Mouse (Mus musculus): ENCODE measurements around the gene Tbxas1. TPM values are rescaled to one million over a fixed set of nuclear protein-coding genes. Genes with fewer than 3 reads are reported as not detected.

The Tbxas1 gene
- polyA plus RNA-seq, 1 experiment, result 1.2 TPM

- 81% methylated on average over 4 of the region's 4 CpGs for WGBS
- peaks cover 4% of the 10 kb centered on the region for H3K4me1 ChIP-seq (ENCODE audit: control insufficient read depth, insufficient read depth, low read length)
- no peak overlapping the region for H3K4me3 ChIP-seq (replicated peaks; ENCODE audit: insufficient read depth, low read depth, low read length)
- no peak for TF ChIP-seq POLR2A (IDR thresholded peaks at IDR 0.05; ENCODE audit: borderline replicate concordance, insufficient read depth, low read length)
- TF ChIP-seq CTCF (IDR thresholded peaks at IDR 0.05; ENCODE audit: borderline replicate concordance, insufficient read depth, low read depth, low read length), result no peak
- H3K27me3 ChIP-seq (ENCODE audit: control insufficient read depth, insufficient read depth, low read length), result no peaks in the 10 kb centered on the region; the same call in 1 of the 2 replicates
- no peak overlapping the region for H3K27ac ChIP-seq (ENCODE audit: insufficient read depth, low read length)
- no peak for DNase-seq
These were observed 75.1 kb downstream of the Tbxas1 start for GRCm38 (mm10) chr6:38950341-38950740.

GRCm38 (mm10) chr6:38950838-38951237 is 75.6 kb downstream of the Tbxas1 start:
- no peaks in the 10 kb centered on the region; the same call in 1 of the 2 replicates for H3K27me3 ChIP-seq (ENCODE audit: control insufficient read depth, insufficient read depth, low read length)
- no peak overlapping the region for H3K27ac ChIP-seq (ENCODE audit: insufficient read depth, low read length)
- peaks cover 4% of the 10 kb centered on the region for H3K4me1 ChIP-seq (ENCODE audit: control insufficient read depth, insufficient read depth, low read length)
- TF ChIP-seq CTCF (IDR thresholded peaks at IDR 0.05; ENCODE audit: borderline replicate concordance, insufficient read depth, low read depth, low read length) (no peak), POLR2A (IDR thresholded peaks at IDR 0.05; ENCODE audit: borderline replicate concordance, insufficient read depth, low read length) (no peak)
- DNase-seq, result no peak
- WGBS, result 82% methylated on average over 3 of the region's 3 CpGs
- H3K4me3 ChIP-seq (replicated peaks; ENCODE audit: insufficient read depth, low read depth, low read length), result no peak overlapping the region

DNA sequence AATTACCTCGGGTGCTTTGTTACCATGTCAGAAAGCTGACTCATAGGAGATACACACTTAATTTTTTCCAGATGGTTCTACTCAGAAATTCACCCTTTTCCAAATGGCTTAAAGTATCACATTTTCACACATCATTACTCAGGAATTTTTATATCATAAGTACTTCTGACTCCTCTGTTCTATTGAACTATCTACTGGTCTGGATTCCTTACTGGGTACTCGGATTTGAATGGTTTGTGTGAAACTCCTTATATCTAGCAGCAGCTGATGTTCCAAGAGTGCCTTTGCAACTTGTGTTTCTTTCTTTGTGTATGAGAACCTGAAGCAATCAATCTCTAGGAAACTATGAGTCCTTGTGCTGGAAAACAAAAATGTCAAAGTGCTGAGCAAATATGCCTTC is 81.4 kb downstream of the Tbxas1 start:
- WGBS, result 87% methylated on average over 2 of the region's 2 CpGs
- H3K27me3 ChIP-seq (ENCODE audit: control insufficient read depth, insufficient read depth, low read length), result no peaks in the 10 kb centered on the region
- no peak for DNase-seq
- TF ChIP-seq CTCF (IDR thresholded peaks at IDR 0.05; ENCODE audit: borderline replicate concordance, insufficient read depth, low read depth, low read length) (no peak), POLR2A (IDR thresholded peaks at IDR 0.05; ENCODE audit: borderline replicate concordance, insufficient read depth, low read length) (no peak)
- no peak overlapping the region for H3K27ac ChIP-seq (ENCODE audit: insufficient read depth, low read length)
- H3K4me3 ChIP-seq (replicated peaks; ENCODE audit: insufficient read depth, low read depth, low read length), result no peak overlapping the region
- peaks cover 9% of the 10 kb centered on the region for H3K4me1 ChIP-seq (ENCODE audit: control insufficient read depth, insufficient read depth, low read length)

DNA sequence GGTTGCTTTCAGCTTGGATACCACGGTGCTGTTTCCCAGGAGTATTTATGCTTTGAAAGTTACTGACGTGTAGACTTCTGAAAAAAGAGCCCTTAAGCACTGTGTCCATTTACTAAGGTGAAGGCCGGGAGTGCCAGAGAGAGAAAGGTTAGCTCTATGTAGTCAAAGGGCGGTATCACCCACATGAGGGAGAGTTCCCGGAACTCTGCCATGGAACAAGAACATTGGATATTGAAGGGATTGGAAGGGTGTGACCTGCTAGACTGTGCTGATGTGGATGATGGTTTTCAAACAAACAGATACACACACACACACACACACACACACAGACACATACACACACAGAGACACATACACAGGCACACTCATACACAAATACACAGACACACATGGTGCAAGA is 82.0 kb downstream of the Tbxas1 start:
- H3K4me3 ChIP-seq (replicated peaks; ENCODE audit: insufficient read depth, low read depth, low read length), result no peak overlapping the region
- WGBS, result 89% methylated on average over 5 of the region's 5 CpGs
- H3K27me3 ChIP-seq (ENCODE audit: control insufficient read depth, insufficient read depth, low read length), result no peaks in the 10 kb centered on the region
- no peak for TF ChIP-seq CTCF (IDR thresholded peaks at IDR 0.05; ENCODE audit: borderline replicate concordance, insufficient read depth, low read depth, low read length)
- no peak for TF ChIP-seq POLR2A (IDR thresholded peaks at IDR 0.05; ENCODE audit: borderline replicate concordance, insufficient read depth, low read length)
- H3K4me1 ChIP-seq (ENCODE audit: control insufficient read depth, insufficient read depth, low read length), result peaks cover 9% of the 10 kb centered on the region
- no peak for DNase-seq
- H3K27ac ChIP-seq (ENCODE audit: insufficient read depth, low read length), result no peak overlapping the region

GRCm38 (mm10) chr6:38959502-38959901 is 84.3 kb downstream of the Tbxas1 start:
- peaks cover 9% of the 10 kb centered on the region for H3K4me1 ChIP-seq (ENCODE audit: control insufficient read depth, insufficient read depth, low read length)
- H3K4me3 ChIP-seq (replicated peaks; ENCODE audit: insufficient read depth, low read depth, low read length), result no peak overlapping the region
- TF ChIP-seq CTCF (IDR thresholded peaks at IDR 0.05; ENCODE audit: borderline replicate concordance, insufficient read depth, low read depth, low read length), result no peak
- no peak for TF ChIP-seq POLR2A (IDR thresholded peaks at IDR 0.05; ENCODE audit: borderline replicate concordance, insufficient read depth, low read length)
- H3K27ac ChIP-seq (ENCODE audit: insufficient read depth, low read length), result no peak overlapping the region
- 94% methylated on average over 9 of the region's 9 CpGs for WGBS
- H3K27me3 ChIP-seq (ENCODE audit: control insufficient read depth, insufficient read depth, low read length), result no peaks in the 10 kb centered on the region
- no peak for DNase-seq

GRCm38 (mm10) chr6:38960367-38960766 is 85.2 kb downstream of the Tbxas1 start:
- H3K4me1 ChIP-seq (ENCODE audit: control insufficient read depth, insufficient read depth, low read length), result peaks cover 9% of the 10 kb centered on the region
- H3K4me3 ChIP-seq (replicated peaks; ENCODE audit: insufficient read depth, low read depth, low read length), result no peak overlapping the region
- WGBS, result 73% methylated on average over 3 of the region's 3 CpGs
- no peaks in the 10 kb centered on the region for H3K27me3 ChIP-seq (ENCODE audit: control insufficient read depth, insufficient read depth, low read length)
- DNase-seq, result peak; percentile 40 to 46
- TF ChIP-seq CTCF (IDR thresholded peaks at IDR 0.05; ENCODE audit: borderline replicate concordance, insufficient read depth, low read depth, low read length) (no peak), POLR2A (IDR thresholded peaks at IDR 0.05; ENCODE audit: borderline replicate concordance, insufficient read depth, low read length) (no peak)
- H3K27ac ChIP-seq (ENCODE audit: insufficient read depth, low read length), result no peak overlapping the region

DNA sequence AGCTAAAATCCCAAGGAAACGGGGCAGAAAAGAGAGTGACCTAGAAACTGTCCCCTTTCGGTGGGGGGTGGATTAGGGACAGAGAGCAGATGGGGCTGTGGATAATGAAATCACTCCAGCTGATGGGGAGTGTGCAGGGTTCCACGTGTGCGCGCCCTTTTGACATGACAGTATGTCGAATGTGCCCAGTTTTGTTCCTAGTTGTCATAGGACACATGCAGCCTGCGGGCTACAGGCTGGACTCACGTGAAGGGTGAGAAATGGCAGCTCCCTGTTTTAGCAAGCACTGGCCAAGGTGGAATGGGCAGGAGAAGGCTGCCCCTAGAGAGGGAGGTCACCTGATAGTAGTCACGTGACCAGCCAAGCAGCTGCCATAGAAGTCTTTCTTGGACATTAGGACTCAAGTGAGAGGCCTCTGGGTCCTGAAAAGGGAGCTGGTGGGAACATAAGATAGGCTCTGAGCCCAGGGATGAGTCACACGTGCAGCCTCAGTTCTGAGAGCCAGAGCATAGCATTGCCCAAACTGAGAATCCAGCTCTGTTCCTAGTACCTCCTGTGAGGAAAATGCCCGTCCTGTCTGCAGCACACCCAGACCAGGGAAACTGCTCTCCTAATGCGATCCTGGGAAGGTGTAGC is 85.7 kb downstream of the Tbxas1 start:
- Histone ChIP-seq H3K27me3 (ENCODE audit: control insufficient read depth, insufficient read depth, low read length) (no peaks in the 10 kb centered on the region), H3K4me3 (replicated peaks; ENCODE audit: insufficient read depth, low read depth, low read length) (peak overlapping the region; percentile 18), H3K4me1 (ENCODE audit: control insufficient read depth, insufficient read depth, low read length) (peaks cover 9% of the 10 kb centered on the region), H3K27ac (ENCODE audit: insufficient read depth, low read length) (peak overlapping the region; percentile 27; the same call in 1 of the 2 replicates)
- TF ChIP-seq POLR2A (IDR thresholded peaks at IDR 0.05; ENCODE audit: borderline replicate concordance, insufficient read depth, low read length) (no peak), CTCF (IDR thresholded peaks at IDR 0.05; ENCODE audit: borderline replicate concordance, insufficient read depth, low read depth, low read length) (no peak)
- peak; percentile 55 to 75 for DNase-seq
- 20% methylated on average over 12 of the region's 12 CpGs for WGBS

GRCm38 (mm10) chr6:38961427-38962033 is 86.3 kb downstream of the Tbxas1 start:
- no peak for TF ChIP-seq CTCF (IDR thresholded peaks at IDR 0.05; ENCODE audit: borderline replicate concordance, insufficient read depth, low read depth, low read length)
- TF ChIP-seq POLR2A (IDR thresholded peaks at IDR 0.05; ENCODE audit: borderline replicate concordance, insufficient read depth, low read length), result no peak
- peak overlapping the region; percentile 18 for H3K4me3 ChIP-seq (replicated peaks; ENCODE audit: insufficient read depth, low read depth, low read length)
- peaks cover 9% of the 10 kb centered on the region for H3K4me1 ChIP-seq (ENCODE audit: control insufficient read depth, insufficient read depth, low read length)
- H3K27ac ChIP-seq (ENCODE audit: insufficient read depth, low read length), result peak overlapping the region; percentile 27; the same call in 1 of the 2 replicates
- no peaks in the 10 kb centered on the region for H3K27me3 ChIP-seq (ENCODE audit: control insufficient read depth, insufficient read depth, low read length)
- WGBS, result 65% methylated on average over 8 of the region's 8 CpGs
- DNase-seq, result no peak

Measured in cerebellum, adult 2 months (tissue).